In genomic region chr12:8498148-8498571, GRCm38 (mm10) we compare ENCODE assay signal across 8 mouse cellular contexts. TPM values are rescaled to one million over a fixed set of nuclear protein-coding genes. Genes with fewer than 3 reads are reported as not detected.
DNase-seq lines count a peak whose midpoint lies in the region; ATAC-seq and TF ChIP-seq lines count a peak whose summit lies in the region.

No protein-coding gene starts in this region.

- H3K4me3 ChIP-seq in C2C12 (ENCODE audit: insufficient read depth, poor library complexity, severe bottlenecking) = peak overlapping the region; percentile 86
- H3K4me3 ChIP-seq in embryonic facial prominence, embryonic 12.5 days = peak overlapping the region; percentile 78
- H3K4me3 ChIP-seq in hindbrain, embryonic 13.5 days = peak overlapping the region; percentile 81
- peak overlapping the region; percentile 85 for H3K4me3 ChIP-seq in limb, embryonic 13.5 days

- no peaks in the 10 kb centered on the region for H3K27me3 ChIP-seq in C2C12 (ENCODE audit: control insufficient read depth, insufficient read depth, insufficient read length)
- no peaks in the 10 kb centered on the region for H3K27me3 ChIP-seq in embryonic facial prominence, embryonic 12.5 days
- H3K27me3 ChIP-seq in hindbrain, embryonic 13.5 days = no peaks in the 10 kb centered on the region
- no peaks in the 10 kb centered on the region for H3K27me3 ChIP-seq in limb, embryonic 13.5 days

- peaks cover 38% of the 10 kb centered on the region for H3K79me2 ChIP-seq in C2C12 (ENCODE audit: control insufficient read depth, insufficient read depth)

- H3ac ChIP-seq in C2C12 (ENCODE audit: control insufficient read depth, insufficient read length, low read depth) = peak overlapping the region; percentile 65

- no peak for ATAC-seq in embryonic facial prominence, embryonic 12.5 days (ENCODE audit: insufficient number of reproducible peaks, insufficient read depth, low FRiP score, low TSS enrichment)
- ATAC-seq in hindbrain, embryonic 13.5 days (ENCODE audit: low FRiP score) = no peak
- no peak for ATAC-seq in limb, embryonic 13.5 days (ENCODE audit: low FRiP score, low read depth)

- peaks cover 36% of the 10 kb centered on the region for H3K4me1 ChIP-seq in embryonic facial prominence, embryonic 12.5 days
- H3K4me1 ChIP-seq in hindbrain, embryonic 13.5 days (replicated peaks) = peaks cover 35% of the 10 kb centered on the region
- peaks cover 38% of the 10 kb centered on the region for H3K4me1 ChIP-seq in limb, embryonic 13.5 days

- peak overlapping the region; percentile 82 for H3K4me2 ChIP-seq in embryonic facial prominence, embryonic 12.5 days (replicated peaks)
- peak overlapping the region; percentile 91 for H3K4me2 ChIP-seq in hindbrain, embryonic 13.5 days
- H3K4me2 ChIP-seq in limb, embryonic 13.5 days (replicated peaks) = peak overlapping the region; percentile 96

- WGBS in embryonic facial prominence, embryonic 12.5 days = 16% methylated on average over 8 of the region's 8 CpGs
- WGBS in hindbrain, embryonic 13.5 days = 2% methylated on average over 8 of the region's 8 CpGs
- 28% methylated on average over 8 of the region's 8 CpGs for WGBS in limb, embryonic 13.5 days

- peak; percentile 43 to 84 for DNase-seq in adrenal gland, adult (ENCODE audit: inconsistent age in 2 of 2, low spot score in 1 of 2)
- DNase-seq in adrenal gland, postnatal 25 days = no peak
- DNase-seq in retina, embryonic 14.5 days (ENCODE audit: low spot score) = peak; percentile 47
- no peak for DNase-seq in urinary bladder, postnatal 25 days (ENCODE audit: low spot score)

- H3K36me3 ChIP-seq in C2C12 (ENCODE audit: control insufficient read depth, insufficient read depth) = peaks cover 17% of the 10 kb centered on the region
- no peaks in the 10 kb centered on the region for H3K36me3 ChIP-seq in embryonic facial prominence, embryonic 12.5 days
- H3K36me3 ChIP-seq in hindbrain, embryonic 13.5 days = no peaks in the 10 kb centered on the region
- H3K36me3 ChIP-seq in limb, embryonic 13.5 days = no peaks in the 10 kb centered on the region

- H3K9me3 ChIP-seq in embryonic facial prominence, embryonic 12.5 days = no peaks in the 10 kb centered on the region
- no peaks in the 10 kb centered on the region for H3K9me3 ChIP-seq in hindbrain, embryonic 13.5 days
- H3K9me3 ChIP-seq in limb, embryonic 13.5 days = no peaks in the 10 kb centered on the region

- TF ChIP-seq CTCF in C2C12 (IDR thresholded peaks at IDR 0.05; ENCODE audit: control insufficient read depth, insufficient read depth, insufficient read length) = no peak

- H3K79me3 ChIP-seq in C2C12 (ENCODE audit: low read depth) = peaks cover 29% of the 10 kb centered on the region

- peak overlapping the region; percentile 99 for H3K27ac ChIP-seq in embryonic facial prominence, embryonic 12.5 days
- peak overlapping the region; percentile 100 for H3K27ac ChIP-seq in hindbrain, embryonic 13.5 days
- H3K27ac ChIP-seq in limb, embryonic 13.5 days = no peak overlapping the region

- peak overlapping the region; percentile 86 for H3K9ac ChIP-seq in embryonic facial prominence, embryonic 12.5 days
- peak overlapping the region; percentile 98 for H3K9ac ChIP-seq in hindbrain, embryonic 13.5 days
- H3K9ac ChIP-seq in limb, embryonic 13.5 days = peak overlapping the region; percentile 98

TF ChIP-seq in C2C12, 6 proteins besides CTCF, POLR2A, EP300 and RAD21:
- TF ChIP-seq USF1 (IDR thresholded peaks at IDR 0.05; ENCODE audit: low read depth) (no peak), MAX (IDR thresholded peaks at IDR 0.05) (no peak), MYOG (IDR thresholded peaks at IDR 0.05; ENCODE audit: control insufficient read depth, extremely low read depth, insufficient read length) (no peak), MYOD1 (IDR thresholded peaks at IDR 0.05; ENCODE audit: control insufficient read depth, insufficient read length, low read depth) (no peak), CEBPB (IDR thresholded peaks at IDR 0.05; ENCODE audit: low read depth) (no peak), FOSL1 (IDR thresholded peaks at IDR 0.05; ENCODE audit: insufficient read depth, low read length, poor library complexity, severe bottlenecking) (no peak)

RNA-seq across cellular contexts. Expression of gene Rhob, which starts 1.6 kb away (rescaled TPM):
- total RNA-seq in adrenal gland, postnatal 25 days (2021) = 182 and 212 TPM in 2 replicates
- 130 TPM for polyA plus RNA-seq in C2C12 (2012; fragmentation: generic; extraction: Trizol)
- 57.3 and 58.5 TPM in 2 replicates for polyA plus RNA-seq in embryonic facial prominence, embryonic 12.5 days (2016; fragmentation: Nextera tagmentation; extraction: Ambion mirVana)
- polyA plus RNA-seq in hindbrain, embryonic 13.5 days (2015; fragmentation: Nextera tagmentation; extraction: Ambion mirVana) = 68.7 and 71.7 TPM in 2 replicates
- 37.8 and 40.8 TPM in 2 replicates for polyA plus RNA-seq in limb, embryonic 13.5 days (2015; fragmentation: Nextera tagmentation; extraction: Ambion mirVana)

Comparison
In these comparisons a context has a peak if more than half of its experiments do, and no peak if none do; other contexts are left out.
1. DNase-seq: peak in adrenal gland, adult (2 of 2) and retina, embryonic 14.5 days (single experiment); none in adrenal gland, postnatal 25 days (single experiment) and urinary bladder, postnatal 25 days (single experiment).
2. Peak in every context shown above with its lines, with median percentiles within 50 percentile points of each other: H3K4me3 ChIP-seq, H3K4me2 ChIP-seq and H3K9ac ChIP-seq.